Mouse (Mus musculus) E14TG2a.4 (cell line): Measurements from ENCODE around the gene Nr1h2.

Experiments used
- CTCF ChIP-seq: conservative IDR thresholded peaks from 2 replicates; pipeline ENCODE4 v1.5.1; 2014; ENCODE audit warnings: low read length
- POU5F1 ChIP-seq: IDR thresholded peaks from 2 replicates; pipeline ENCODE4 v1.6.1; 2014; ENCODE audit warnings: low read length, borderline replicate concordance

DNA sequence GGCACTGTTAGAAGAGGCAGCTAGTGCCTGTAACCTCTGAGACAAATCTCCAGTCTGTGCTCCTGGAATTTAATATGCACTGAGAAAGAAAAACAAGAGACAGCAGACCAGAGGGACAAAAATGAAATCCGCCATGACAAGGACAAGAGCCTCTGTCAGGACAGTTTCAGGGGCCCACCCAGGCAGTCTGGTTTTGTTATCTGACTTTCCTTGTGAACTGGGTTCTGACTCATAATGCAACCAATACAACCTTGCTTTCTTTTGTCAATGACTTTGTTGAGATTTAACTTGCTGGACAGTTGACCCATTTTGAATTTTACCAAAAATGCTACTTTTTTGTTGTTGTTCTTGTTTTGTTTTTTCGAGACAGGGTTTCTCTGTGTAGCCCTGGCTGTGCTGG is 3.9 kb upstream of the Nr1h2 start:
- TF ChIP-seq CTCF (no peak), POU5F1 (no peak)
